ENCODE assay signal across 9 mouse cellular contexts in the genomic region with DNA sequence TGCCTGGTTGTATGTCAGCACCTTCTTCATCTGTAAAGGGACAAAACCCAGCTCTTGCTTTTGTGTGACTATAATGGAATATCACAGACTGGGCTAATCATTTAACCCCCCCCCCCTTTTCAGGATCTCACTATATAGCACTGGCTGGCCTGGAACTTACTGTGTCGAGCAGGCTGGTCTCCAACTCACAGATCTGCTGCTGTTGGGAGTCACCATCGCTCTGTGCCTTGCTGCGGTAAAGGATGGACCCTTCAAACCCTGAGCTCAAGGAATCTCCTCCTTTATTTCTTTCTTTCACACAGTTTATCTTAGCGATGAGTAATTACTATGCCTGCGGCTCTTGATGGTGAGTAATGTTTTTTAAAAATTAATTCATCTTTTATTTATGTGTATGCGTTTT. TPM values are rescaled to one million over a fixed set of nuclear protein-coding genes. Genes with fewer than 3 reads are reported as not detected.
DNase-seq lines count a peak whose midpoint lies in the region; ATAC-seq and TF ChIP-seq lines count a peak whose summit lies in the region.
"Had no signal": no experiment of that assay in that cellular context is flagged by ENCODE, and none has a peak within 500 bp of the region (broad histone marks: within the 10 kb centered on the region; RNA-seq: fewer than 3 reads in every experiment).

A gene (plus strand): TSS at position 301 of the 400 bp plus-strand sequence.

- WGBS in intestine, embryonic 14.5 days, result 81% methylated on average over 6 of the region's 6 CpGs
- WGBS in intestine, embryonic 16.5 days, result 81% methylated on average over 6 of the region's 6 CpGs
- WGBS in hindbrain, postnatal 0 days, result 93% methylated on average over 6 of the region's 6 CpGs

- no peaks in the 10 kb centered on the region for H3K4me1 ChIP-seq in intestine, embryonic 14.5 days (replicated peaks; ENCODE audit: control insufficient read depth, insufficient read depth, low read length)
- no peaks in the 10 kb centered on the region for H3K4me1 ChIP-seq in intestine, embryonic 16.5 days (ENCODE audit: control insufficient read depth, insufficient read depth, low read length)
- no peaks in the 10 kb centered on the region for H3K4me1 ChIP-seq in hindbrain, postnatal 0 days (ENCODE audit: insufficient read depth, low read length)

- H3K9me3 ChIP-seq in intestine, embryonic 14.5 days (ENCODE audit: control insufficient read depth, low read length), result no peaks in the 10 kb centered on the region
- H3K9me3 ChIP-seq in intestine, embryonic 16.5 days (ENCODE audit: control insufficient read depth, low read length), result no peaks in the 10 kb centered on the region
- H3K9me3 ChIP-seq in hindbrain, postnatal 0 days (ENCODE audit: low read length), result no peaks in the 10 kb centered on the region

- ATAC-seq in intestine, embryonic 14.5 days (replicated peaks; ENCODE audit: low FRiP score, low TSS enrichment, low read depth), result no peak
- no peak for ATAC-seq in intestine, embryonic 16.5 days
- ATAC-seq in hindbrain, postnatal 0 days, result no peak

- H3K9ac ChIP-seq in intestine, embryonic 14.5 days (ENCODE audit: low read length), result no peak within 1 kb of the TSS
- H3K9ac ChIP-seq in intestine, embryonic 16.5 days (ENCODE audit: low read depth, low read length), result no peak within 1 kb of the TSS
- no peak within 1 kb of the TSS for H3K9ac ChIP-seq in hindbrain, postnatal 0 days (replicated peaks; ENCODE audit: low read length)

- no peak within 1 kb of the TSS for H3K27ac ChIP-seq in intestine, embryonic 14.5 days (ENCODE audit: low read depth)
- no peak within 1 kb of the TSS for H3K27ac ChIP-seq in intestine, embryonic 16.5 days (ENCODE audit: low read length)
- no peak within 1 kb of the TSS for H3K27ac ChIP-seq in hindbrain, postnatal 0 days
- H3K27ac ChIP-seq: kidney, postnatal 0 days had no signal

- H3K36me3 ChIP-seq in intestine, embryonic 14.5 days (ENCODE audit: control insufficient read depth, insufficient read depth, low read length), result no peaks in the 10 kb centered on the region
- H3K36me3 ChIP-seq in intestine, embryonic 16.5 days (ENCODE audit: control insufficient read depth, insufficient read depth, low read length), result no peaks in the 10 kb centered on the region
- no peaks in the 10 kb centered on the region for H3K36me3 ChIP-seq in hindbrain, postnatal 0 days (ENCODE audit: insufficient read depth, low read length)

- TF ChIP-seq CTCF in hindbrain, postnatal 0 days (IDR thresholded peaks at IDR 0.05; ENCODE audit: low read depth), result no peak

- no peak for DNase-seq in intestine, embryonic 14.5 days (ENCODE audit: low spot score)
- DNase-seq in urinary bladder, adult 2 months (ENCODE audit: low spot score), result no peak
- DNase-seq in urinary bladder, postnatal 25 days (ENCODE audit: low spot score), result no peak
- DNase-seq in hindbrain, postnatal 0 days (ENCODE audit: low spot score), result no peak
- DNase-seq in thymus, postnatal 10 days (ENCODE audit: low spot score in 2 of 2), result no peak
- DNase-seq in kidney, adult 18-20 months, result no peak
- DNase-seq in kidney, postnatal 36 days, result no peak

- no peak within 1 kb of the TSS for H3K4me2 ChIP-seq in intestine, embryonic 14.5 days (ENCODE audit: low read length)
- no peak within 1 kb of the TSS for H3K4me2 ChIP-seq in intestine, embryonic 16.5 days (ENCODE audit: low read depth, low read length)
- H3K4me2 ChIP-seq in hindbrain, postnatal 0 days (ENCODE audit: low read depth, low read length), result no peak within 1 kb of the TSS

- H3K27me3 ChIP-seq in intestine, embryonic 14.5 days (replicated peaks; ENCODE audit: control insufficient read depth, insufficient read depth, low read length), result no peaks in the 10 kb centered on the region
- H3K27me3 ChIP-seq in intestine, embryonic 16.5 days (replicated peaks; ENCODE audit: control insufficient read depth, insufficient read depth, low read length), result no peaks in the 10 kb centered on the region
- no peaks in the 10 kb centered on the region for H3K27me3 ChIP-seq in hindbrain, postnatal 0 days (ENCODE audit: insufficient read depth, low read length)

- H3K4me3 ChIP-seq in intestine, embryonic 14.5 days (ENCODE audit: low read depth, low read length), result no peak within 1 kb of the TSS
- H3K4me3 ChIP-seq in intestine, embryonic 16.5 days (ENCODE audit: low read length), result no peak within 1 kb of the TSS
- no peak within 1 kb of the TSS for H3K4me3 ChIP-seq in hindbrain, postnatal 0 days (ENCODE audit: low read length)

RNA-seq across cellular contexts. Expression of the gene that starts here (rescaled TPM):
- 10.3 and 14.1 TPM in 2 replicates for polyA plus RNA-seq in intestine, embryonic 14.5 days (2014; fragmentation: Nextera tagmentation; extraction: Ambion mirVana)
- 7.0 and 8.6 TPM in 2 replicates for polyA plus RNA-seq in intestine, embryonic 16.5 days (2015; fragmentation: Nextera tagmentation; extraction: Ambion mirVana)
- polyA plus RNA-seq in urinary bladder, adult 2 months (2012; rRNA removed), result 37.8 and 57.5 TPM in 2 replicates
- 29.5 and 30.0 TPM in 2 replicates for total RNA-seq in hindbrain, postnatal 0 days (2014; rRNA removed)
- 11.2 and 17.2 TPM in 2 replicates for polyA plus RNA-seq in hindbrain, postnatal 0 days (2015; fragmentation: Nextera tagmentation; extraction: Ambion mirVana)
